ENCODE assay signal across 8 mouse cellular contexts in genomic region chr1:152090564-152091545, GRCm38 (mm10). TPM values are rescaled to one million over a fixed set of nuclear protein-coding genes. Genes with fewer than 3 reads are reported as not detected.
A peak's percentile ranks its signal among the peaks of the same experiment; 100 is the strongest.
DNase-seq lines count a peak whose midpoint lies in the region; ATAC-seq and TF ChIP-seq lines count a peak whose summit lies in the region.

No protein-coding gene starts in this region.

- peak overlapping the region; percentile 10; the same call in 1 of the 2 replicates for H3K9ac ChIP-seq in ES-Bruce4 (ENCODE audit: low read depth, poor library complexity, severe bottlenecking)
- peak overlapping the region; percentile 80 for H3K9ac ChIP-seq in embryonic facial prominence, embryonic 14.5 days (ENCODE audit: low read depth, low read length)
- peak overlapping the region; percentile 92 for H3K9ac ChIP-seq in heart, embryonic 14.5 days (ENCODE audit: low read length)
- H3K9ac ChIP-seq in kidney, postnatal 0 days (ENCODE audit: low read depth, low read length), result peak overlapping the region; percentile 83
- H3K9ac ChIP-seq in liver, embryonic 16.5 days (ENCODE audit: low read depth, low read length), result no peak overlapping the region; the same call in 1 of the 2 replicates

- peaks cover 2% of the 10 kb centered on the region for H3K4me1 ChIP-seq in ES-Bruce4 (ENCODE audit: control insufficient read depth, insufficient read depth, low read length)
- H3K4me1 ChIP-seq in embryonic facial prominence, embryonic 14.5 days (ENCODE audit: control insufficient read depth, insufficient read depth, low read length), result peaks cover 32% of the 10 kb centered on the region
- H3K4me1 ChIP-seq in heart, embryonic 14.5 days (ENCODE audit: control insufficient read depth in 2 of 2, insufficient read depth in 2 of 2, low read length in 2 of 2), result peaks cover 5 to 22% of the 10 kb centered on the region in 2 experiments
- H3K4me1 ChIP-seq in kidney, postnatal 0 days (replicated peaks; ENCODE audit: insufficient read depth, low read length), result peaks cover 6% of the 10 kb centered on the region; the same call in 1 of the 2 replicates
- H3K4me1 ChIP-seq in liver, embryonic 16.5 days (ENCODE audit: control insufficient read depth, low read depth, low read length), result peaks cover 3% of the 10 kb centered on the region
- H3K4me1 ChIP-seq in olfactory bulb, adult 2 months (ENCODE audit: control insufficient read depth, insufficient read depth, low read length), result peaks cover 8% of the 10 kb centered on the region

- no peaks in the 10 kb centered on the region for H3K27me3 ChIP-seq in ES-Bruce4 (ENCODE audit: control insufficient read depth, insufficient read depth, low read length, poor library complexity, severe bottlenecking)
- H3K27me3 ChIP-seq in embryonic facial prominence, embryonic 14.5 days (replicated peaks; ENCODE audit: control insufficient read depth, insufficient read depth, low read length), result no peaks in the 10 kb centered on the region
- no peaks in the 10 kb centered on the region for H3K27me3 ChIP-seq in heart, embryonic 14.5 days (ENCODE audit: control insufficient read depth, insufficient read depth, low read length)
- no peaks in the 10 kb centered on the region for H3K27me3 ChIP-seq in kidney, postnatal 0 days (ENCODE audit: insufficient read depth, low read length)
- H3K27me3 ChIP-seq in liver, embryonic 16.5 days (ENCODE audit: control insufficient read depth, insufficient read depth, low read depth, low read length), result peaks cover 47% of the 10 kb centered on the region

- TF ChIP-seq CTCF in ES-Bruce4 (IDR thresholded peaks at IDR 0.05; ENCODE audit: low read depth, low read length), result no peak
- TF ChIP-seq CTCF in kidney, postnatal 0 days (IDR thresholded peaks at IDR 0.05; ENCODE audit: low read depth), result no peak
- TF ChIP-seq CTCF in olfactory bulb, adult 2 months (IDR thresholded peaks at IDR 0.05; ENCODE audit: insufficient read depth, low read depth, low read length), result no peak

- peak overlapping the region; percentile 85 for H3K4me2 ChIP-seq in embryonic facial prominence, embryonic 14.5 days (ENCODE audit: low read depth, low read length)
- peak overlapping the region; percentile 93 for H3K4me2 ChIP-seq in heart, embryonic 14.5 days (ENCODE audit: low read length)
- H3K4me2 ChIP-seq in kidney, postnatal 0 days (ENCODE audit: low read length), result peak overlapping the region; percentile 78
- H3K4me2 ChIP-seq in liver, embryonic 16.5 days (ENCODE audit: low read depth, low read length), result peak overlapping the region; percentile 70

- no peak overlapping the region for H3K27ac ChIP-seq in ES-Bruce4 (ENCODE audit: insufficient read depth, low read length)
- peak overlapping the region; percentile 88 for H3K27ac ChIP-seq in embryonic facial prominence, embryonic 14.5 days (replicated peaks; ENCODE audit: low read depth, low read length)
- peak overlapping the region; percentile 46 to 90 for H3K27ac ChIP-seq in heart, embryonic 14.5 days (replicated peaks in 1 of 2; ENCODE audit: control insufficient read depth in 1 of 2, insufficient read depth in 1 of 2, low read depth in 2 of 2, low read length in 2 of 2)
- H3K27ac ChIP-seq in kidney, postnatal 0 days, result peak overlapping the region; percentile 79; the same call in 1 of the 2 replicates
- H3K27ac ChIP-seq in liver, embryonic 16.5 days (ENCODE audit: low read length), result no peak overlapping the region
- H3K27ac ChIP-seq in olfactory bulb, adult 2 months (ENCODE audit: insufficient read depth, low read depth, low read length), result peak overlapping the region; percentile 60

- no peak for TF ChIP-seq EP300 in ES-Bruce4 (IDR thresholded peaks at IDR 0.05; ENCODE audit: insufficient read depth, low read depth, low read length)

- peak overlapping the region; percentile 76 for H3K4me3 ChIP-seq in ES-Bruce4 (ENCODE audit: low read depth, low read length)
- H3K4me3 ChIP-seq in embryonic facial prominence, embryonic 14.5 days (ENCODE audit: low read depth, low read length), result peak overlapping the region; percentile 91
- H3K4me3 ChIP-seq in heart, embryonic 14.5 days (ENCODE audit: control insufficient read depth in 1 of 2, insufficient read depth in 1 of 2, low read depth in 1 of 2, low read length in 2 of 2), result peak overlapping the region; percentile 72 to 77
- H3K4me3 ChIP-seq in kidney, postnatal 0 days (replicated peaks; ENCODE audit: low read depth, low read length), result peak overlapping the region; percentile 94
- peak overlapping the region; percentile 68 for H3K4me3 ChIP-seq in liver, embryonic 16.5 days (ENCODE audit: low read depth, low read length)
- peak overlapping the region; percentile 78 for H3K4me3 ChIP-seq in olfactory bulb, adult 2 months (ENCODE audit: insufficient read depth, low read depth, low read length)

- peak; percentile 63 for ATAC-seq in embryonic facial prominence, embryonic 14.5 days (ENCODE audit: low read depth)
- peak; percentile 41 for ATAC-seq in heart, embryonic 14.5 days (ENCODE audit: insufficient number of reproducible peaks, insufficient read depth, low FRiP score, low read depth)
- ATAC-seq in kidney, postnatal 0 days (replicated peaks; ENCODE audit: low FRiP score, low read depth), result peak; percentile 71
- peak; percentile 47 for ATAC-seq in liver, embryonic 16.5 days (ENCODE audit: low read depth)

- H3K9me3 ChIP-seq in ES-Bruce4 (replicated peaks; ENCODE audit: control insufficient read depth, insufficient read depth, low read length, poor library complexity, severe bottlenecking), result no peaks in the 10 kb centered on the region
- H3K9me3 ChIP-seq in embryonic facial prominence, embryonic 14.5 days (ENCODE audit: control insufficient read depth, low read length), result no peaks in the 10 kb centered on the region
- H3K9me3 ChIP-seq in heart, embryonic 14.5 days (ENCODE audit: control insufficient read depth, low read length), result no peaks in the 10 kb centered on the region
- no peaks in the 10 kb centered on the region for H3K9me3 ChIP-seq in kidney, postnatal 0 days (replicated peaks; ENCODE audit: low read length)
- H3K9me3 ChIP-seq in liver, embryonic 16.5 days (replicated peaks; ENCODE audit: control insufficient read depth, low read length), result no peaks in the 10 kb centered on the region

- H3K36me3 ChIP-seq in ES-Bruce4 (ENCODE audit: control insufficient read depth, insufficient read depth, low read length, poor library complexity, severe bottlenecking), result no peaks in the 10 kb centered on the region
- no peaks in the 10 kb centered on the region for H3K36me3 ChIP-seq in embryonic facial prominence, embryonic 14.5 days (ENCODE audit: control insufficient read depth, insufficient read depth, low read length)
- no peaks in the 10 kb centered on the region for H3K36me3 ChIP-seq in heart, embryonic 14.5 days (ENCODE audit: control insufficient read depth, insufficient read depth, low read length)
- H3K36me3 ChIP-seq in kidney, postnatal 0 days (ENCODE audit: insufficient read depth, low read length), result no peaks in the 10 kb centered on the region
- no peaks in the 10 kb centered on the region for H3K36me3 ChIP-seq in liver, embryonic 16.5 days (ENCODE audit: control insufficient read depth, insufficient read depth)

- no peak for TF ChIP-seq POLR2A in ES-Bruce4 (IDR thresholded peaks at IDR 0.05; ENCODE audit: insufficient read depth, low read length)
- TF ChIP-seq POLR2A in olfactory bulb, adult 2 months (IDR thresholded peaks at IDR 0.05; ENCODE audit: insufficient read depth, low read depth, low read length), result no peak

- DNase-seq in adrenal gland, postnatal 14 days, result peak; percentile 66
- peak; percentile 81 for DNase-seq in embryonic facial prominence, embryonic 14.5 days (ENCODE audit: low spot score)
- peak; percentile 52 for DNase-seq in kidney, postnatal 0 days (ENCODE audit: low spot score)
- peak; percentile 47 for DNase-seq in thymus, postnatal 4 days

- WGBS in embryonic facial prominence, embryonic 14.5 days, result 3% methylated on average over 24 of the region's 36 CpGs
- WGBS in heart, embryonic 14.5 days, result under 1% methylated on average over 35 of the region's 36 CpGs
- WGBS in kidney, postnatal 0 days, result 4% methylated on average over 35 of the region's 36 CpGs
- WGBS in liver, embryonic 16.5 days (ENCODE audit: insufficient replicate concordance), result 6% methylated on average over 36 of the region's 36 CpGs
- WGBS in olfactory bulb, adult 2 months, result 7% methylated on average over 36 of the region's 36 CpGs

RNA-seq across cellular contexts. Expression of gene 1700025G04Rik, which starts 0.9 kb away (rescaled TPM):
- 12.4 and 14.3 TPM in 2 replicates for polyA plus RNA-seq in ES-Bruce4 (2011; ENCODE audit: insufficient read depth, insufficient read length, low read depth, missing spikeins)
- 91.7 and 92.5 TPM in 2 replicates for total RNA-seq in adrenal gland, postnatal 14 days (2021)
- polyA plus RNA-seq in embryonic facial prominence, embryonic 14.5 days (2014; fragmentation: Nextera tagmentation; extraction: Ambion mirVana), result 35.5 and 37.0 TPM in 2 replicates
- polyA plus RNA-seq in heart, embryonic 14.5 days (2014; fragmentation: Nextera tagmentation; extraction: Ambion mirVana), result 35.7 and 36.9 TPM in 2 replicates
- polyA plus RNA-seq in kidney, postnatal 0 days (2015; fragmentation: Nextera tagmentation; extraction: Ambion mirVana), result 14.8 and 15.5 TPM in 2 replicates
- 2.0 and 2.3 TPM in 2 replicates for polyA plus RNA-seq in liver, embryonic 16.5 days (2015; fragmentation: Nextera tagmentation; extraction: Ambion mirVana)
- polyA plus RNA-seq in olfactory bulb, adult 2 months (2012; ENCODE audit: insufficient read depth, insufficient read length, low replicate concordance, missing spikeins), result not detected in 2 replicates

Comparison
In these comparisons a context has a peak if more than half of its experiments do, and no peak if none do; other contexts are left out.
1. H3K27ac ChIP-seq: peak in embryonic facial prominence, embryonic 14.5 days (single experiment), heart, embryonic 14.5 days (2 of 2), kidney, postnatal 0 days (single experiment) and olfactory bulb, adult 2 months (single experiment); none in ES-Bruce4 (single experiment) and liver, embryonic 16.5 days (single experiment).
2. Peak in every context shown above with its lines, with median percentiles within 50 percentile points of each other: H3K4me3 ChIP-seq, DNase-seq, ATAC-seq and H3K4me2 ChIP-seq.